Mouse (Mus musculus) heart, postnatal 14 days (tissue): ENCODE measurements at regions not wholly inside any gene's neighbourhood (a gene's known extent, or its start where the extent isn't known, plus 50 kb on each side); places are given as distances from the start of the nearest gene placed in this dataset.
A peak's percentile ranks its signal among the peaks of the same experiment; 100 is the strongest.

Experiments used
- DNase-seq, 2 experiments: peaks; one replicate each; pipeline ENCODE4 v3.0.0; 2021 to 2022
- intact Hi-C: fragments of 180-260 bp; cut with DNase I; formaldehyde crosslinking; loops from one replicate; pipeline ENCODE4 v1.15.1; 2025

DNA sequence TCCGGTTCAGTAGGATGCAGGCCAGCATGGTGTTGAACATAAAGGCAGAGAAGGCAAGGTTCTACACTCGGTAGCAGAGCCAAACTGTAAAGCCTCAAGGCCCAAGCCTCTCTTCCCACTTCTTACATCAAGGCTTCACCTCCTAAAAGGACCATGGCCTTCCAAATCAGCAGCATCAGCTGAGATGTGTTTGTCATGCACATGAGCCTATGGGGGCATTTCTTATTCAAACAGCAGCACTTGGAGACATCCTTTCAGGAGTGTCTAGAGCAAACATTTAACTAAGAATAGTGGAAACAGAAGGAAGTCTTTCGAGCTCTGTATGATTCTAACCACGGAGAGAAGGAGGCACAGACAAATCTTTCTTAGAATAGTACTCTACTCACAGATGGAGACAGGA lies 115.0 kb upstream of the Rap2b start:
- intact Hi-C loops: loop anchor here (5.0 to 10.0 kb wide), 3 partner anchors 588 to 946 kb away; no protein-coding TSS in a partner anchor
- DNase-seq: no peak

DNA sequence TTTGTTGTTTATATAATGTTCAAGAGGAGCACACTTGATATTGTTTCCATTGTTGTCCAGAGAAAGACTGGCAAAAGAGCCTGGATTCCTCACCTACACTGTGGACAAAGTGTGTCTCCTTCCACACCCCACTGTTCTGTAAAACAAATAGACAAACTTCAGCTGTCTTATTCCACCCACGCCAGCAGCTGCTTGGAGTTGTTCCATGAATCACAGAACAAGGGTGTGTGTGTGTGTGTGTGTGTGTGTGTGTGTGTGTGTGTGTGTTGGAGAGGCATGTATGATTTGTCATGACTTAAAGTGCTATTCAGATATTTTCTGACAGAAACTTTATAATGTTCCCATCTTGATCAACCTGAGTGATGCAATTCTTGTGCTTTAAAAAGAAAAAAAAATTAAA lies 114.1 kb upstream of the Rap2b start:
- peak; percentile 43 to 49 for DNase-seq
- intact Hi-C loops: loop anchor here (5.0 to 10.0 kb wide), 3 partner anchors 587 to 945 kb away; no protein-coding TSS in a partner anchor

- no peak for DNase-seq
- intact Hi-C loops: no loop called here
These were observed 106.2 kb upstream of the Rap2b start for GRCm38 (mm10) chr3:61255232-61255631.

GRCm38 (mm10) chr3:61255643-61256042 lies 105.8 kb upstream of the Rap2b start:
- DNase-seq: no peak
- intact Hi-C loops: no loop called here

- intact Hi-C loops: loop anchor here (5.0 to 10.0 kb wide), 3 partner anchors 96 to 924 kb away; partner anchors contain the start of genes B430305J03Rik and Rap2b
- peak; percentile 17 to 63 for DNase-seq
These were observed 92.7 kb upstream of the Rap2b start for GRCm38 (mm10) chr3:61268453-61269335.

- no peak for DNase-seq
- intact Hi-C loops: no loop called here
These were observed 75.4 kb upstream of the Rap2b start for GRCm38 (mm10) chr3:61285924-61286520.

DNA sequence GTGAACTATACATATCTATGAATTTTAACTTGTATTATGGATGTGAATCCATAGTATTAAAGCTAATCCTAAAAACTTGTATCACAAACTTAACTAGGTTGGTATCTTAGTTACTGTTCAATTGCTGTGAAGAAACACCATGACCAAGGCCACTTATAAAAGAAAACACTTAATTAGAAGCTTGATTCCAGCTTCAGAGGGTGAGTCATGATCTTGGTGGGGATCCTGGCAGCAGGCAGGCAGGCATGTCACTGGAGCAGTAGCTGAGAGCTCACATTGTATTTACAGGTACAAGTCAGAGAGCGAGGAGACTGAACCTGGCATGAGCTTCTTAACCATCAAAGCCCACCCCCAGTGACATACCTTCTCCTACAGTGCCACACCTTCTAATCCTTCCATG lies 73.2 kb upstream of the Rap2b start:
- no peak for DNase-seq
- intact Hi-C loops: no loop called here

- no peak for DNase-seq
- intact Hi-C loops: no loop called here
These were observed 66.6 kb upstream of the Rap2b start for GRCm38 (mm10) chr3:61294855-61295254.

- no peak for DNase-seq
- intact Hi-C loops: no loop called here
These were observed 64.1 kb upstream of the Rap2b start for GRCm38 (mm10) chr3:61297290-61297689.

GRCm38 (mm10) chr3:61302214-61302613 lies 59.2 kb upstream of the Rap2b start:
- DNase-seq: no peak
- intact Hi-C loops: no loop called here

DNA sequence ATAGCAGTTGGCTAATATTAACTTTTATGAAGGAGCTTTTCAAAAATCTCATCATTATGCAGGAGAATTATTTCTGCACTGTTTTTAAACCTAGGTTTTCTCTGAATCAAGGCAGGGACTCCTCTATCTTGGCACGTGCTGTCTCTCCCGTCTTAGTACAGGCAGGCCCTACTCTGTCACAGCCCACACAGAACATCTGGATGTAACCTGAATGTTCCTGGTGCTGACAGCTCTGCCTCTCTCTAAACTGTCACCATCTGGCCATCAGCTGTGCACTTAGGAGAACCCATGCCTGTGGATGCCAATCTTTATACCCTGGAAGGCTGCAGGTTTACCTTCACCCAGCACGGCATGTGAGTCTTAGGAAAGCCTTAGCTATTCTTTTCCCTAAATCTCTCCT lies 58.0 kb upstream of the Rap2b start:
- intact Hi-C loops: no loop called here
- DNase-seq: peak in 1 of 2 experiments; percentile 4

- intact Hi-C loops: no loop called here
- DNase-seq: no peak
These were observed 55.1 kb upstream of the Rap2b start for GRCm38 (mm10) chr3:61306306-61306705.

DNA sequence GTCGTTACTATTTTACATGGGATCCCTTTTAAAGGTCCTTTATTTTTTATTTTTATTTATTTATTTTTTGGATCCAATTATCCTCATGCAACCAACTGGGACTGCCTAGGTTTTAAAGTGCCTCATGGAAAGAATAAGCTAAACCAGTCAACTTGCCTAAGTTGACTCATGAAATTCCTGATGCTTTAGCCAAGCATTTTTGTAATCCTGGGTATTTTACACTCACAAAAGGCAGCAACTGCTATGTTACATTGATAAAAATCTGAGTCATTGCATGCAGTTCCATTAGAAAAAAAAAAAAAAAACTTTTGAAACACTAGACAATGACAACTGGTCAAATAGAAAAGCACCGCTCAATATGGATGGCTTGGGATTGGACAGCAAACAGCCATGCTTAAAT lies 52.7 kb upstream of the Rap2b start:
- DNase-seq: no peak
- intact Hi-C loops: no loop called here

GRCm38 (mm10) chr3:61309197-61309596 lies 52.2 kb upstream of the Rap2b start:
- intact Hi-C loops: no loop called here
- no peak for DNase-seq
